Comparison of ENCODE assay signal across 17 mouse cellular contexts in genomic region chr2:30267466-30267865, GRCm38 (mm10). TPM values are rescaled to one million over a fixed set of nuclear protein-coding genes. Genes with fewer than 3 reads are reported as not detected.
DNase-seq lines count a peak whose midpoint lies in the region; ATAC-seq and TF ChIP-seq lines count a peak whose summit lies in the region.
"Had no signal": no experiment of that assay in that cellular context is flagged by ENCODE, and none has a peak within 500 bp of the region (broad histone marks: within the 10 kb centered on the region; RNA-seq: fewer than 3 reads in every experiment).

No protein-coding gene starts in this region.

- no peak for TF ChIP-seq CTCF in lung, postnatal 0 days (IDR thresholded peaks at IDR 0.05)
- no peak for TF ChIP-seq CTCF in small intestine, adult 2 months (IDR thresholded peaks at IDR 0.05; ENCODE audit: extremely low read depth, insufficient read length, insufficient replicate concordance, low read depth, low read length)

- H3K27ac ChIP-seq in heart, embryonic 11.5 days (ENCODE audit: low read depth, low read length): peak overlapping the region; percentile 86; the same call in 1 of the 2 replicates
- no peak overlapping the region for H3K27ac ChIP-seq in heart, embryonic 10.5 days
- peak overlapping the region; percentile 92 for H3K27ac ChIP-seq in lung, postnatal 0 days (ENCODE audit: low read length)
- H3K27ac ChIP-seq in liver, embryonic 11.5 days (ENCODE audit: low read depth, low read length): no peak overlapping the region
- 0 out of 2 replicates have a peak overlapping the region, but pooled peaks have one; percentile 80 for H3K27ac ChIP-seq in small intestine, adult 2 months (ENCODE audit: insufficient read depth, low read depth, low read length)
- no peak overlapping the region for H3K27ac ChIP-seq in midbrain, embryonic 10.5 days (replicated peaks)

- ATAC-seq in heart, embryonic 11.5 days (replicated peaks; ENCODE audit: insufficient number of reproducible peaks, low FRiP score, low TSS enrichment): no peak
- no peak for ATAC-seq in lung, postnatal 0 days
- ATAC-seq in liver, embryonic 11.5 days (replicated peaks; ENCODE audit: low FRiP score): no peak
- ATAC-seq: forebrain, embryonic 13.5 days; hindbrain, embryonic 16.5 days had no signal

- no peak for TF ChIP-seq POLR2A in small intestine, adult 2 months (IDR thresholded peaks at IDR 0.05; ENCODE audit: low read depth, low read length)

- H3K4me1 ChIP-seq in heart, embryonic 11.5 days (ENCODE audit: control insufficient read depth, insufficient read depth, low read length): peaks cover 34% of the 10 kb centered on the region
- H3K4me1 ChIP-seq in heart, embryonic 10.5 days: peaks cover 46% of the 10 kb centered on the region
- H3K4me1 ChIP-seq in lung, postnatal 0 days (ENCODE audit: insufficient read depth, low read depth, low read length): peaks cover 29% of the 10 kb centered on the region
- peaks cover 33% of the 10 kb centered on the region for H3K4me1 ChIP-seq in liver, embryonic 11.5 days (replicated peaks; ENCODE audit: control insufficient read depth, insufficient read depth, low read length)
- peaks cover 5% of the 10 kb centered on the region for H3K4me1 ChIP-seq in small intestine, adult 2 months (ENCODE audit: control insufficient read depth, insufficient read depth, insufficient read length, low read length)
- peaks cover 27% of the 10 kb centered on the region for H3K4me1 ChIP-seq in midbrain, embryonic 10.5 days

- no peak overlapping the region for H3K9ac ChIP-seq in heart, embryonic 11.5 days (ENCODE audit: low read depth, low read length)
- H3K9ac ChIP-seq in lung, postnatal 0 days (replicated peaks; ENCODE audit: low read depth): no peak overlapping the region
- H3K9ac ChIP-seq in liver, embryonic 11.5 days (ENCODE audit: low read depth, low read length): no peak overlapping the region
- H3K9ac ChIP-seq: forebrain, embryonic 13.5 days had no signal

- H3K36me3 ChIP-seq in heart, embryonic 11.5 days (ENCODE audit: control insufficient read depth, insufficient read depth, low read length): peaks cover 5% of the 10 kb centered on the region
- peaks cover 22% of the 10 kb centered on the region for H3K36me3 ChIP-seq in heart, embryonic 10.5 days
- peaks cover 18% of the 10 kb centered on the region; the same call in 1 of the 2 replicates for H3K36me3 ChIP-seq in lung, postnatal 0 days (ENCODE audit: insufficient read depth, low read length)
- H3K36me3 ChIP-seq in liver, embryonic 11.5 days (ENCODE audit: control insufficient read depth, insufficient read depth, low read length): peaks cover 7% of the 10 kb centered on the region; the same call in 1 of the 2 replicates
- peaks cover 16% of the 10 kb centered on the region for H3K36me3 ChIP-seq in small intestine, adult 2 months (ENCODE audit: control insufficient read depth, insufficient read depth, low read length)
- peaks cover 34% of the 10 kb centered on the region for H3K36me3 ChIP-seq in midbrain, embryonic 10.5 days

- H3K4me3 ChIP-seq in heart, embryonic 11.5 days (ENCODE audit: low read depth, low read length): no peak overlapping the region
- no peak overlapping the region for H3K4me3 ChIP-seq in heart, embryonic 10.5 days
- no peak overlapping the region for H3K4me3 ChIP-seq in lung, postnatal 0 days (ENCODE audit: low read depth, low read length)
- H3K4me3 ChIP-seq in liver, embryonic 11.5 days (ENCODE audit: low read depth, low read length): peak overlapping the region; percentile 29; the same call in 1 of the 2 replicates
- no peak overlapping the region for H3K4me3 ChIP-seq in small intestine, adult 2 months (ENCODE audit: low read depth, low read length)
- H3K4me3 ChIP-seq in midbrain, embryonic 10.5 days: no peak overlapping the region
- H3K4me3 ChIP-seq: forebrain, embryonic 13.5 days; limb, embryonic 15.5 days had no signal

- no peaks in the 10 kb centered on the region for H3K27me3 ChIP-seq in heart, embryonic 11.5 days (ENCODE audit: control insufficient read depth, insufficient read depth, low read length)
- no peaks in the 10 kb centered on the region for H3K27me3 ChIP-seq in heart, embryonic 10.5 days (ENCODE audit: insufficient read depth, poor library complexity, severe bottlenecking)
- H3K27me3 ChIP-seq in lung, postnatal 0 days (replicated peaks; ENCODE audit: insufficient read depth, low read length): no peaks in the 10 kb centered on the region
- no peaks in the 10 kb centered on the region for H3K27me3 ChIP-seq in liver, embryonic 11.5 days (replicated peaks; ENCODE audit: control insufficient read depth, insufficient read depth, low read length)
- no peaks in the 10 kb centered on the region for H3K27me3 ChIP-seq in small intestine, adult 2 months (ENCODE audit: control insufficient read depth, insufficient read depth, low read length)
- H3K27me3 ChIP-seq in midbrain, embryonic 10.5 days (ENCODE audit: low read depth, poor library complexity, severe bottlenecking): no peaks in the 10 kb centered on the region
- H3K27me3 ChIP-seq: forebrain, embryonic 13.5 days; limb, embryonic 15.5 days had no signal

- WGBS in heart, embryonic 11.5 days (ENCODE audit: insufficient replicate concordance): 96% methylated on average over 2 of the region's 2 CpGs
- WGBS in heart, embryonic 10.5 days: 93% methylated on average over 2 of the region's 2 CpGs
- WGBS in lung, postnatal 0 days: 93% methylated on average over 2 of the region's 2 CpGs
- 87% methylated on average over 2 of the region's 2 CpGs for WGBS in liver, embryonic 11.5 days
- 89% methylated on average over 2 of the region's 2 CpGs for WGBS in small intestine, adult 2 months
- WGBS in midbrain, embryonic 10.5 days: 97% methylated on average over 2 of the region's 2 CpGs

- H3K9me3 ChIP-seq in heart, embryonic 11.5 days (replicated peaks; ENCODE audit: control insufficient read depth, low read length): no peaks in the 10 kb centered on the region
- H3K9me3 ChIP-seq in heart, embryonic 10.5 days: no peaks in the 10 kb centered on the region
- H3K9me3 ChIP-seq in lung, postnatal 0 days (ENCODE audit: low read length): no peaks in the 10 kb centered on the region
- H3K9me3 ChIP-seq in liver, embryonic 11.5 days (ENCODE audit: control insufficient read depth, low read length): no peaks in the 10 kb centered on the region
- no peaks in the 10 kb centered on the region for H3K9me3 ChIP-seq in midbrain, embryonic 10.5 days (replicated peaks)
- H3K9me3 ChIP-seq: forebrain, embryonic 13.5 days; limb, embryonic 15.5 days had no signal

- DNase-seq in heart, embryonic 10.5 days (ENCODE audit: low spot score): no peak
- DNase-seq in lung, postnatal 0 days (ENCODE audit: low spot score): no peak
- DNase-seq in lung, postnatal 10 days: no peak
- DNase-seq in liver, embryonic 11.5 days (ENCODE audit: low spot score): no peak
- DNase-seq in midbrain, embryonic 10.5 days (ENCODE audit: low spot score): no peak
- DNase-seq: adrenal gland, postnatal 36 days; gastrocnemius, postnatal 14 days; heart, postnatal 14 days; kidney, postnatal 10 days; right cerebral cortex, postnatal 14 days; thymus, adult 18-20 months had no signal

- H3K4me2 ChIP-seq in heart, embryonic 11.5 days: no peak overlapping the region
- no peak overlapping the region for H3K4me2 ChIP-seq in lung, postnatal 0 days (replicated peaks; ENCODE audit: low read depth, low read length)
- H3K4me2 ChIP-seq in liver, embryonic 11.5 days: peak overlapping the region; percentile 52
- H3K4me2 ChIP-seq: forebrain, embryonic 13.5 days had no signal

- no peak for TF ChIP-seq EP300 in lung, postnatal 0 days (IDR thresholded peaks at IDR 0.05)

RNA-seq across cellular contexts. Expression of gene Phyhd1, which starts 1.5 kb away (rescaled TPM):
- 4.7 and 7.4 TPM in 2 replicates for polyA plus RNA-seq in heart, embryonic 11.5 days (2014; fragmentation: Nextera tagmentation; extraction: Ambion mirVana)
- 4.4 and 5.2 TPM in 2 replicates for polyA plus RNA-seq in heart, embryonic 10.5 days (2016; fragmentation: Nextera tagmentation; extraction: Ambion mirVana)
- polyA plus RNA-seq in lung, postnatal 0 days (2015; fragmentation: Nextera tagmentation; extraction: Ambion mirVana): 9.5 and 13.4 TPM in 2 replicates
- polyA plus RNA-seq in liver, embryonic 11.5 days (2014; fragmentation: Nextera tagmentation; extraction: Ambion mirVana): 10.5 and 11.7 TPM in 2 replicates
- 2.4 and 3.8 TPM in 2 replicates for polyA plus RNA-seq in small intestine, adult 2 months (2012; rRNA removed)
- polyA plus RNA-seq in midbrain, embryonic 10.5 days (2016; fragmentation: Nextera tagmentation; extraction: Ambion mirVana): 2.7 and 4.7 TPM in 2 replicates

RNA-seq across cellular contexts. Expression of gene Gm28038, which starts 13.4 kb away (rescaled TPM):
- not detected in 2 replicates for polyA plus RNA-seq in heart, embryonic 11.5 days (2014; fragmentation: Nextera tagmentation; extraction: Ambion mirVana)
- polyA plus RNA-seq in heart, embryonic 10.5 days (2016; fragmentation: Nextera tagmentation; extraction: Ambion mirVana): not detected in 2 replicates
- polyA plus RNA-seq in lung, postnatal 0 days (2015; fragmentation: Nextera tagmentation; extraction: Ambion mirVana): not detected in 2 replicates
- polyA plus RNA-seq in liver, embryonic 11.5 days (2014; fragmentation: Nextera tagmentation; extraction: Ambion mirVana): not detected in 2 replicates
- polyA plus RNA-seq in small intestine, adult 2 months (2012; rRNA removed): not detected in 2 replicates
- not detected in 2 replicates for polyA plus RNA-seq in midbrain, embryonic 10.5 days (2016; fragmentation: Nextera tagmentation; extraction: Ambion mirVana)
- polyA plus RNA-seq: embryonic facial prominence, embryonic 14.5 days; forebrain, embryonic 13.5 days; hindbrain, embryonic 16.5 days; limb, embryonic 15.5 days had no signal

RNA-seq across cellular contexts. Expression of gene Dolk, which starts 18.7 kb away (rescaled TPM):
- polyA plus RNA-seq in heart, embryonic 11.5 days (2014; fragmentation: Nextera tagmentation; extraction: Ambion mirVana): 26.6 and 27.7 TPM in 2 replicates
- 29.3 and 31.7 TPM in 2 replicates for polyA plus RNA-seq in heart, embryonic 10.5 days (2016; fragmentation: Nextera tagmentation; extraction: Ambion mirVana)
- polyA plus RNA-seq in lung, postnatal 0 days (2015; fragmentation: Nextera tagmentation; extraction: Ambion mirVana): 24.1 TPM in 2 replicates
- 24.2 and 25.6 TPM in 2 replicates for polyA plus RNA-seq in liver, embryonic 11.5 days (2014; fragmentation: Nextera tagmentation; extraction: Ambion mirVana)
- 14.1 and 14.8 TPM in 2 replicates for polyA plus RNA-seq in small intestine, adult 2 months (2012; rRNA removed)
- 27.3 and 29.4 TPM in 2 replicates for polyA plus RNA-seq in midbrain, embryonic 10.5 days (2016; fragmentation: Nextera tagmentation; extraction: Ambion mirVana)

RNA-seq across cellular contexts. Expression of gene Nup188, which starts 18.7 kb away (rescaled TPM):
- polyA plus RNA-seq in heart, embryonic 11.5 days (2014; fragmentation: Nextera tagmentation; extraction: Ambion mirVana): 34.2 and 37.4 TPM in 2 replicates
- 45.2 and 46.5 TPM in 2 replicates for polyA plus RNA-seq in heart, embryonic 10.5 days (2016; fragmentation: Nextera tagmentation; extraction: Ambion mirVana)
- 8.9 and 9.9 TPM in 2 replicates for polyA plus RNA-seq in lung, postnatal 0 days (2015; fragmentation: Nextera tagmentation; extraction: Ambion mirVana)
- polyA plus RNA-seq in liver, embryonic 11.5 days (2014; fragmentation: Nextera tagmentation; extraction: Ambion mirVana): 60.1 and 64.5 TPM in 2 replicates
- 12.7 and 21.4 TPM in 2 replicates for polyA plus RNA-seq in small intestine, adult 2 months (2012; rRNA removed)
- 55.4 and 57.7 TPM in 2 replicates for polyA plus RNA-seq in midbrain, embryonic 10.5 days (2016; fragmentation: Nextera tagmentation; extraction: Ambion mirVana)

RNA-seq across cellular contexts. Expression of gene Gm28035, which starts 27.1 kb away (rescaled TPM):
- 0.49 TPM in 1 of 2 replicates, not detected in the other for polyA plus RNA-seq in heart, embryonic 11.5 days (2014; fragmentation: Nextera tagmentation; extraction: Ambion mirVana)
- polyA plus RNA-seq in heart, embryonic 10.5 days (2016; fragmentation: Nextera tagmentation; extraction: Ambion mirVana): 0.14 and 0.19 TPM in 2 replicates
- 0.12 and 0.21 TPM in 2 replicates for polyA plus RNA-seq in lung, postnatal 0 days (2015; fragmentation: Nextera tagmentation; extraction: Ambion mirVana)
- 0.16 and 0.23 TPM in 2 replicates for polyA plus RNA-seq in liver, embryonic 11.5 days (2014; fragmentation: Nextera tagmentation; extraction: Ambion mirVana)
- 3.1 and 6.1 TPM in 2 replicates for polyA plus RNA-seq in small intestine, adult 2 months (2012; rRNA removed)
- polyA plus RNA-seq in midbrain, embryonic 10.5 days (2016; fragmentation: Nextera tagmentation; extraction: Ambion mirVana): 0.10 TPM in 2 replicates

Comparison
In these comparisons a context has a peak if more than half of its experiments do, and no peak if none do; other contexts are left out.
1. H3K27ac ChIP-seq: peak in heart, embryonic 11.5 days (single experiment), lung, postnatal 0 days (single experiment) and small intestine, adult 2 months (single experiment); none in heart, embryonic 10.5 days (single experiment), liver, embryonic 11.5 days (single experiment) and midbrain, embryonic 10.5 days (single experiment).